Mouse (Mus musculus) megakaryocyte, embryonic 14.5 days (primary cell): ENCODE measurements around the gene Mmab.

ENCODE experiments used
- FLI1 ChIP-seq: IDR thresholded peaks from 2 replicates; pipeline ENCODE4 v1.6.1; 2012; ENCODE audit warnings: low read length, inconsistent platforms, mixed read lengths
- GATA1 ChIP-seq: IDR thresholded peaks from 3 replicates; pipeline ENCODE4 v1.6.1; 2012; ENCODE audit warnings: mixed read lengths, low read length, inconsistent platforms, borderline replicate concordance

- no peak for TF ChIP-seq GATA1
- TF ChIP-seq FLI1, result no peak
These were observed 38.7 kb upstream of the Mmab start for GRCm38 (mm10) chr5:114482587-114483011.
